Mouse (Mus musculus) cortical plate, adult 2 months (tissue): Measurements from ENCODE around the gene Epha7. TPM values are rescaled to one million over a fixed set of nuclear protein-coding genes. Genes with fewer than 3 reads are reported as not detected.

Experiments
- H3K27ac ChIP-seq: fragments of 200-500 bp; 2 replicates; pipeline ENCODE4 v1.5.1; 2012; ENCODE audit warnings: low read length, control low read depth, inconsistent platforms; ENCODE audit not compliant: insufficient read depth
- H3K4me1 ChIP-seq: fragments of 200-500 bp; 2 replicates; pipeline ENCODE4 v1.6.1; 2011; ENCODE audit warnings: low read length; ENCODE audit not compliant: control insufficient read depth, insufficient read depth
- H3K4me3 ChIP-seq: fragments of 200-500 bp; 2 replicates; pipeline ENCODE4 v1.5.1; 2011; ENCODE audit warnings: mild to moderate bottlenecking, low read length, control low read depth; ENCODE audit not compliant: insufficient read depth
- CTCF ChIP-seq: fragments of 200-500 bp; IDR thresholded peaks from 2 replicates; pipeline ENCODE4 v1.5.1; 2011; ENCODE audit warnings: mild to moderate bottlenecking, control low read depth, low read length; ENCODE audit not compliant: insufficient read depth; ENCODE audit errors: extremely low read depth
- POLR2A ChIP-seq: fragments of 200-500 bp; IDR thresholded peaks from 2 replicates; pipeline ENCODE4 v1.6.1; 2011; ENCODE audit warnings: mild to moderate bottlenecking, low read length, control low read depth; ENCODE audit not compliant: insufficient read depth; ENCODE audit errors: extremely low read depth
- polyA plus RNA-seq: library from polyadenylated mRNA; depleted of rRNA; stranded (reverse); fragments of >200 nt; gene quantifications from 2 replicates; pipeline ENCODE4 v1.2.3, GENCODE M21; 2012

Gene Epha7
- polyA plus RNA-seq, 1 experiment: 29.3 TPM

DNA sequence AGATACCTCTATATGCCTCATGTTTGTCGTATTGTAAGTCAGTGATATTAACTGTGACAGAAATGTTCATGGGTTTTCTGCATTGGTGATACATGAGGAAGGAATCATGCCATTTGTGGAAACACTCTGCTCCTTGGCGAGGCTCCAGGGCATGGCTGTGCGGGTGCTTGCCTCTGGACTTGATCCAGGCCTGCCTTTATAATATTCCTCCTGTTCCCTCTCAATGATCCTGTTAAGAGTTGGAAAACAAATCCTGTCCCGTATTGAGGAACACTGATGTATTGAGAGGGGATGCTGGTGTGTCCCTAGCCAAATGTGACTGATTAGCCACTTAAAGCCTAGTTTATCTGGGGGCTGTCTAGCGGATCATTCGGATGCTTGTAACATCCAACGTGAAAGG is 11.7 kb downstream of the Epha7 start:
- peaks cover 2% of the 10 kb centered on the region; the same call in 1 of the 2 replicates for H3K4me1 ChIP-seq
- H3K27ac ChIP-seq: no peak overlapping the region
- TF ChIP-seq POLR2A (no peak), CTCF (no peak)
- H3K4me3 ChIP-seq: no peak overlapping the region

DNA sequence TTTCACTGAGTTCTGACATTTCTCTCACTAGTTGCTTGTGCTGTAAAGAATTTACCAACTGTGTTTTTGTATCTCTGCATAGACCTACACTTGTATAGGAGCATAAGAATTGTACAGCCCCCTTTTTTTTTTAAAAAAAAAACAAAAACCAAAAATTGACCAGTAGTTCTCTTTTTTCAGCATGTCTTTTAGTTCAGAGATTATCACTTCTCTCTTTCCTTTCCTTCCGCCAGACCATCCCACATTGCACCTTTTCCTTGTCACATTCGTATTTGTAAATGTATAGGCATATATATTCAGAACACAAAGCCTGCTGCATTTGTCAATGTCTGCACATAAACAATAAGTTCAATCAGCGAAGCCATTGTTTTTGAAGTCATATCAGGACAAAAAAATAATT is 24.7 kb downstream of the Epha7 start:
- no peak overlapping the region for H3K4me3 ChIP-seq
- TF ChIP-seq CTCF (no peak), POLR2A (no peak)
- H3K4me1 ChIP-seq: peaks cover 5% of the 10 kb centered on the region
- no peak overlapping the region for H3K27ac ChIP-seq

DNA sequence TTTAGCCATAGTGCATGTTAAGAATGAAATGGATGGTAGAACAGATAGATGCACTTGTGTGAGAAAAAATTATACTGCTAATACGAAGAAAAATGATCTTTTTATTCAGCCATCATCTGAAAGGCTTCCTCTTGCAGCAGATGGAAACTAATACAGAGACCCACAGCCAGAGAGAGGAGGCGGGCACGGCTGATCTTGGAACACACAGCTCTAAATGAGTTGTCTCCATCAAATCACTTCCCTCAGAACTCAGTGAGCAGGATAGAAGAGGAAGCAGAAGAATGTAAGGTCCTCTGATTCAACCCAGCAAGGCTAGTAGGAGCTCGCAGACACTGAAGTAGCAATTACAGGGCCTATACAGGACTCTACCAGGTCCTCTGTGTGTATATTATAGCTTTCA is 33.4 kb downstream of the Epha7 start:
- no peak overlapping the region for H3K4me3 ChIP-seq
- no peaks in the 10 kb centered on the region for H3K4me1 ChIP-seq
- TF ChIP-seq CTCF (no peak), POLR2A (no peak)
- H3K27ac ChIP-seq: no peak overlapping the region

- H3K27ac ChIP-seq: no peak overlapping the region
- TF ChIP-seq CTCF (no peak), POLR2A (no peak)
- no peak overlapping the region for H3K4me3 ChIP-seq
- peaks cover 4% of the 10 kb centered on the region for H3K4me1 ChIP-seq
Measured at GRCm38 (mm10) chr4:28850388-28850787, 37.5 kb downstream of the Epha7 start.

- no peak for TF ChIP-seq POLR2A
- TF ChIP-seq CTCF: no peak
- Histone ChIP-seq H3K4me1 (no peaks in the 10 kb centered on the region), H3K27ac (no peak overlapping the region), H3K4me3 (no peak overlapping the region)
Measured at GRCm38 (mm10) chr4:28862845-28863666, 50.1 kb downstream of the Epha7 start.

DNA sequence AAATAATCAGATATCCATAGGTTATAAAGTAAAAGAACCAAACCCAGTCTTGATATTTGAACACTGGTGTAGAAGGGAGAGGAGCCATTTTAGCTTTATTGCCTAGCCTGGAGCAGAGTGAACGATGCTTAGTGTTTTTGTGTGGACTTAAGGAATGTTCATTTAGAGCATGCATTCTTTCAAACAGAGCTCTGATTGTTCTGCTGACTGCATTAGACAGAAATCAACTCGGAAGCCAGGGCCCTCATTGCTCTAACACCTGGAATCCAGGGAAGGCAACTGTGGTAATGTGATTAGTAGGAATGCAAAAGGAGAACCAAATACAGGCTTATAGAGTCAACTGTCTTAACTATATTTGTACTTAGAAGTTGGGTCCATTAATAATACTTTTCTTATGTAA is 53.5 kb downstream of the Epha7 start:
- H3K4me3 ChIP-seq: no peak overlapping the region
- TF ChIP-seq POLR2A (no peak), CTCF (no peak)
- H3K4me1 ChIP-seq: no peaks in the 10 kb centered on the region
- H3K27ac ChIP-seq: no peak overlapping the region

GRCm38 (mm10) chr4:28871615-28872014 is 58.7 kb downstream of the Epha7 start:
- Histone ChIP-seq H3K27ac (no peak overlapping the region), H3K4me1 (no peaks in the 10 kb centered on the region; the same call in 1 of the 2 replicates), H3K4me3 (no peak overlapping the region)
- no peak for TF ChIP-seq POLR2A
- no peak for TF ChIP-seq CTCF

- no peak overlapping the region for H3K4me3 ChIP-seq
- TF ChIP-seq POLR2A: no peak
- no peak for TF ChIP-seq CTCF
- H3K27ac ChIP-seq: no peak overlapping the region
- H3K4me1 ChIP-seq: no peaks in the 10 kb centered on the region; the same call in 1 of the 2 replicates
Measured at GRCm38 (mm10) chr4:28881271-28882044, 68.5 kb downstream of the Epha7 start.

GRCm38 (mm10) chr4:28889630-28890029 is 76.7 kb downstream of the Epha7 start:
- no peaks in the 10 kb centered on the region; the same call in 1 of the 2 replicates for H3K4me1 ChIP-seq
- TF ChIP-seq CTCF (no peak), POLR2A (no peak)
- H3K27ac ChIP-seq: no peak overlapping the region
- no peak overlapping the region for H3K4me3 ChIP-seq

- Histone ChIP-seq H3K27ac (no peak overlapping the region), H3K4me3 (no peak overlapping the region), H3K4me1 (no peaks in the 10 kb centered on the region; the same call in 1 of the 2 replicates)
- no peak for TF ChIP-seq POLR2A
- TF ChIP-seq CTCF: no peak
Measured at GRCm38 (mm10) chr4:28890102-28890501, 77.2 kb downstream of the Epha7 start.
